Mouse (Mus musculus) thymus, adult 2 months (tissue): Measurements from ENCODE around the gene Gm11627.

ENCODE experiments used
- CTCF ChIP-seq: fragments of 200-500 bp; IDR thresholded peaks from 2 replicates; pipeline ENCODE4 v1.5.1; 2012; ENCODE audit warnings: mild to moderate bottlenecking, control low read depth, low read length, moderate library complexity, borderline replicate concordance; ENCODE audit not compliant: control insufficient read depth, poor library complexity, insufficient read depth; ENCODE audit errors: extremely low read depth
- POLR2A ChIP-seq: fragments of 200-500 bp; IDR thresholded peaks from 2 replicates; pipeline ENCODE4 v1.6.1; 2012; ENCODE audit warnings: mild to moderate bottlenecking, low read length, control low read depth, moderate library complexity; ENCODE audit not compliant: control insufficient read depth, poor library complexity, insufficient read depth; ENCODE audit errors: extremely low read depth

- TF ChIP-seq POLR2A (no peak), CTCF (no peak)
These were observed 32.0 kb upstream of the Gm11627 start for GRCm38 (mm10) chr11:102611317-102611705.
